Mouse (Mus musculus): ENCODE data around the gene Romo1.
"Not testable (repeated sequence)": the region's sequence is repeated elsewhere in the genome, so short reads cannot be mapped to it uniquely, and the experiment has no call there.

The Romo1 gene

DNA sequence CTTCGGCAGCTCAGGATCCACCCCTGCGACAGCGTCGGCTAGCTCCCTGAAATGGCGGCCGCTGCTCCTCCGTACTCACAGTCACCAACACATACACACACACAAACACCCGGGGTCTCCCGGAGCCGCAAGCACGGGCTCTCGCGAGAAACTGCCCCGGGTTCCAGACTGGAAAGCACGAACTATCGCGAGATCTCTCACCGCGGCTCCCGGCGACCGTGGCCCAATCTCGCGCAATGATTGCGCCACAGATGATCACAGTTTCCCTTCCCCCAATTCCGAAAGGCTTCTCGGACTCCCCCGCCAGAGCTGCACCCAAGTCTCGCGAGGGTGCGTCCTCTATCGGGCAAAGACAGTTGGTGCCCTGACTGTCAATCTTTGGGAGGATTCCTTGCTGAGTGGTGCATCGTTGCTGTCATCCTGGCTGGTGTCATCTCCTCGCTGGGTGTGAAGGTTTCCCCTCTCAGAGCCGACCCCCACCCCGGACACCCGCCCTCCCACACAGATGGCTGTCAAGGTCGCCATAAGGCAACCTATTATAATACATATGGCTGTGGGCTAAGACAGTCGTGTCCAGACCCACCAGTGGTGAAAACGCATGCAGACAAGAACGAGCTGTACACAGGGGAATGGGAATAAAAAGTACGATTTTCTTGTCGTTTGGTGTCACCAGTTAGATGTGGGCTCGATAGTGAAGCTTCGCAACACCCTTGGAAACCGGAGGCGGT, 36.4 kb downstream of the Romo1 start, which contains the start of gene Rbm39:
Gene Rbm39 (minus strand): TSS at position 145 of the 728 bp plus-strand sequence.
- peak; percentile 99 for DNase-seq

DNA sequence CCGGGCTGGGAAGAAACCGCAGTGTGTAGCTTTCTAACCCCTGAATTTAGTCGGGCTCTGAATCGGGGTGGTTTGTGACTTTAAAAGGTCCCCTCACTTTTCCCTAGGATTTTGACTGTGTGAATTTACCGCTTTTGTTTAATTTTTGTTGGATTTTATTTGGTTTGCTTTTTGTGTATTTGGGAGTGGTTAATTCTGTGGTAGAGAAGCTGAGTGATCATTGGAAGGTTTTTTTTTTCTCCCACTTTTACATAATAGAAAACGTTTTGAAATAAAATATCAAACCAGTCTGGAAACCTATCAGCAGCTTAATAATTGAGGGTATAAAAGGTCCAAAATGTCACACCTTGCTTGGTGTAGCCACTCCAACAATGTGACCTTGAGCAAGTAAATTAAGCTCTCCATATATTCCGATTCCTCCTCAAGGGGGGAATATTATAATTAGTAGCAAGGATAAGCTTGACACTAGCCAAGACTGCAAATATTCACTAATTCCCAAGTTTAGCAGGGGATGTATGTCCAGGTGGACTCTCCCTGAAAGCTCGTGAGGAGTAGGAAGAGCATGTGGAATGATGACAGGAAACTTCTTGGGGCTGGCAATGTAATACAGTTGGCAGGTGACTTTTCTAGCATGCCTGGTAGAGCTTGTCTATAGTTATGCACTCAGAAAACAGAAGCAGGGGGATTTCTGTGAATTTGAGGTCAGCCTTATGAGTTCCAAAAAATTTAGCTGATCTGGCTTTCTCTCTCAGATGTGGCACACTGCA, 37.2 kb downstream of the Romo1 start:
- no peak for DNase-seq

DNA sequence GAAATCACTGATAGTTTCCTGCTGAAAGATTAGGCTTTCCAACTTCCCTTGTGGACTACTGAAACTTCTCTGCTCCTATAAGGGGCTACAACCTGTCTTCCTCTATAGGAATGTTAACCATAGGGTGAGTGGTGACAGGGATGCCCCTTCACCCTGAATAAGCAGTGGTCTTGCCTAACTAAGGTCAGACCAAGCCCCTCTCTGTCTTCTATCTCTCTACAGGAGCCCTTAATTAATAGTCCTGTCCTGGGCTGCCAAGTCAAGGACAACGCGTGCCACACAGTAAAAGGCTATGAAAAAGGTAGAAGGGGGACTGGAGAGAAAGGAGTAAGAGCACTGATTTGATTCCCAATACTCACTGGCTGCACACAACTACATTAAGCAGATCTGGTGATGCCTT, 37.8 kb downstream of the Romo1 start:
- DNase-seq = no peak

DNA sequence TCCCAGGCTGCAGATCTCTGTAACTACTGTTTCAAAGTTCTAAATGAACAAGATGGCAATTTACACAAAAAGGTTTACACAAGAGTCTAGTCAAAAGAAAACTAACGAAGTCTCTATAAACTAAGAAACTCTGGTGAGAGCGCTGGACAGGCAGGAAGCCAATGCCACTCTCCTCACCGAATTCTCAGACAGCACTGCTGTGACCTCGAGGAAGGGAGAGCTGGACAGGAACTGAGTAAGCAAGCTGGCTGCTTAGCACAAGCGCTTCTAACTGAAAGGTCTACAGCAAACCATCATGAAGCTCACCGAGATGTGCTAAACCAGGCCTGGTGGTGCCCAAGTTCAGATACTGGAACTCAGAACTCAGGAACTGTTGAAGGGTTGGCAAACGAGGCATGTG, 45.4 kb downstream of the Romo1 start:
- DNase-seq = not testable (repeated sequence)

DNA sequence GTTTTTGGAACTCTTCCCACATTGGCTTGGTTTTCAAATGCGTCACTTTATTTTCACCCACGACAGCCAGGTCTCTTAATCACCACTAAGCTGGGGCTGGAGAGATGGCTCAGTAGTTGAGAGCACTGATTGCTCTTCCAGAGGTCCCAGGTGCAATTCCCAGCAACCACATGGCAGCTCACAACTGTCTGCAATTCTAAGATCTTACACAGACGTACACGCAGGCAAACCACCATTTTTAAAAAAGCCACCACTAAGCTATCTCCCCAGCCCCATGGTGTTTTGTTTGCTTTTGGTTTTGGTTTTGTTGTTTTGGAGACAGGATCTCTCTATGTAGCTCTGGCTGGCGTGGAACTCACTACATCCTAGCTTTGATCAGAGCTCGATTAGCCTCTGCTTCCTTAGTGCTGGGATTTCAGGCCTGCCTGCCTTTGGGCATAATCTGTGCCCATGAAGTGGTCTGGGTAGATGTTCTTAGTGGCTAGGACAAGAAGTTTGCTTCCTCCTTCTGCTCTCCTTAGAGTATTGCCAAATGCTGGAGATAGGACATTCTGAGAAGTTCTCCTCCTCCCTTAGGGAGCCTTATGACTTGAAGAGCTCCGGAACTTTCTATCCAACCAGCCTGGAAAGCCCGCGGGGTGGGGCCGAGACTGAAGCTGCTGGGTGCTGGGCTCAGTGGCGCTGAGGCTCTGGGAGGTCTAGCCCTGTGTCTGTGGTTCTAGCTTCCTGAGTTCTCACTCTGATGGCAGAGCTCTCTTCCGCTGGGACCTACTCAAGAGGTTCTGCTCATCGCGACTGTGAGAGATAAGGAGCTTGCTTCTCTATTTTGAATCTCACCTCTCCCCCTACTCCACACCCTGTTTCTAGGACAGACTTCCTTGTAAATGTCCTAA, 46.4 kb downstream of the Romo1 start:
- DNase-seq = peak; percentile 39

DNA sequence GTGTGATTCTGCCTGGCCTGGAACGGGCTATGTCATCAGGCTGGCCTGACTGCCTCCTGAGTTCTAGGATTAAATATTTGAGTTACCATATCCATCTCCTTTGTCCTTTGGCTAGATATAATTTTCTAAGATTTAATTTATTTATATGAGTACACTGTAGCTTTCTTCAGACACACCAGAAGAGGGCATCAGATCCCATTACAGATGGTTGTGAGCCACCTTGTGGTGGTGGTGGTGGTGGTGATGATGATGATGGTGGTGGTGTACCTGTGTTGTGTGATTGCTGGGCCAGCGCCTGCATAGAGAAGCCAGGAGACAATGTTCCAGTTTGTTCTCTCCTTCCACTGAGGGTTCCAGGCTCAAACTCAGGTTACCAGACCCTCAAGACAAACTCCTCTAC, 47.7 kb downstream of the Romo1 start:
- no peak for DNase-seq

DNA sequence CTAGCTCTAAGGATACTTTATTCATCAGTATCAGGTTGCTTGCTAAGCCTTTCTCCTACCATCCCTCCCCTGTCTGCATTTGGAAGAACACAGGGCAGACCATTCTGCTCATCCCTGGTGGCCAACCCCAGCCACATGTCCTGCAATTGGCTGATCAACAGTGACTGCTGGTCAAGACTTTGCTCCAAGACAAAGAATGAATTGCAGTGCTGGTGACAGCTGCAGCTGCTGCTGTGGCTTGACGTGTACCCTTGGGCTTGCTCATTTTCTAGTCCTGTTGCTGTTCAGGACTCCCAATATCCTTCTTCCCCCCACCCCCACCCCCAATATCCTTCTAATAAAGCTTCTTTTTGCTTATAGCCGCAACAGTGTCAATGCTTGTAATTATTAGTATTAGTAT, 48.2 kb downstream of the Romo1 start:
- DNase-seq = no peak

DNA sequence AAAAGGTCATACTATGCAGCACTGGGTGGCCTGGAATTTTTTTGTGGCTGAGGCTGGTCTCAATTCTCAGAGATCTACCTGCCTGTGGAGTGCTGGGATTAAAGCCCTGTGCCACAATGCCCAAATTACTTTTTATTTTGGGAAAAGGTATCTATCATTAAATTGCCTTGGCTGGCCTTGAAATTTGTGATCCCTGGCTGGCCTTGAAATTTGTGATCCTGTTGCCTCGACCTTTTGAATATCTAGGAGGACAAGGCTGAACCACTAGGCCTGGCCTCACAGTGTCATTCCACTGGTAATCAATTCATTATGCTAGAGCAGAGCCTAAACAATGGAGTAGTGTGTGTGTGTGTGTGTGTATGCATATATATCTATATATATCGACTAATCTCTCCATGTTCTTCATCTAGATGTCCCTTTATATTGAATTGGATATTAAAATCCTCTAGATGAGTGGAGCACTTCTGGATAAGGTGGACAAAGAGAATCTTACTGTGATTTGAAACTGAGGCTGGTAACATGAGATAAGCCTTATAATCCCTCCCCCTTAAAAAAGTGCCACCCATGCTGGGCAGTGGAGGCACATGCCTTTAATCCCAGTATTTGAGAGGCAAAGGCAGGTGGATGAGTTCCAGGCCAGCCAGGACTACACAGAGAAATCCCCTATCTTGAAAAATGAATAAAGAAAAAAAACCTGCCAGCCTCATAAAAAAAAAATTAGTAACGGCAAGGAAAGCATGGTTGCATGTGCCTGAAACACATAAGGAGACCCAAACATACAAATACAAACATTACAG, 49.4 kb downstream of the Romo1 start:
- DNase-seq = no peak

DNA sequence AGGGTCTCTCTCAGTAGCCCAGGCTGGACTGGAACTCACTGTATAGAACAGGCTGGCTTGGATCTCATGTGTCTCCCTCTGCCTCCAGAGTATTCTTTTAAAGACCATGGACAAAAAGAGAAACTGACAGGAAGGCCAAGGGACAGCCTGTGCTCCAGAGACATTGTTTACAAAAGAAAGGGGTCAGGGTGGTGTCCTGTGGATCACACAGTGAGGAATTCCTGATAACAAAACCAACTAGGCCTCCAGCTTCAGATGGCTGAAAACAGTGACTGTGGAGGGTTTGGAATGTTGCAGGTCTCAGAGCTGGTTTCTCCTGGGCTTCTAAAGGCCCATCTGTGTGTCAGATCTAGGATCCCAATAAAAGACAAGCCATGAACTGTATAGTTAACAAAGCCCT, 50.7 kb downstream of the Romo1 start:
- no peak for DNase-seq

Measured in liver (tissue).